ENCODE assay signal across 9 mouse cellular contexts in genomic region chr2:11542640-11543039, GRCm38 (mm10). TPM values are rescaled to one million over a fixed set of nuclear protein-coding genes. Genes with fewer than 3 reads are reported as not detected.
DNase-seq lines count a peak whose midpoint lies in the region; ATAC-seq and TF ChIP-seq lines count a peak whose summit lies in the region.
"Had no signal": no experiment of that assay in that cellular context is flagged by ENCODE, and none has a peak within 500 bp of the region (broad histone marks: within the 10 kb centered on the region; RNA-seq: fewer than 3 reads in every experiment).

No protein-coding gene starts in this region.

- no peak overlapping the region for H3K9ac ChIP-seq in kidney, embryonic 16.5 days (replicated peaks; ENCODE audit: low read length)
- H3K9ac ChIP-seq in intestine, embryonic 16.5 days (ENCODE audit: low read depth, low read length) = no peak overlapping the region
- no peak overlapping the region for H3K9ac ChIP-seq in midbrain, postnatal 0 days (replicated peaks; ENCODE audit: low read length, poor library complexity, severe bottlenecking)

- no peak overlapping the region for H3K4me3 ChIP-seq in kidney, embryonic 16.5 days (ENCODE audit: low read length)
- no peak overlapping the region for H3K4me3 ChIP-seq in intestine, embryonic 16.5 days (ENCODE audit: low read length)
- no peak overlapping the region for H3K4me3 ChIP-seq in midbrain, postnatal 0 days (ENCODE audit: low read depth, low read length)
- H3K4me3 ChIP-seq: myocyte had no signal

- peak; percentile 78 for TF ChIP-seq CTCF in midbrain, postnatal 0 days (IDR thresholded peaks at IDR 0.05)

- H3K27ac ChIP-seq in kidney, embryonic 16.5 days (ENCODE audit: low read length) = no peak overlapping the region
- H3K27ac ChIP-seq in intestine, embryonic 16.5 days (ENCODE audit: low read length) = no peak overlapping the region
- no peak overlapping the region for H3K27ac ChIP-seq in midbrain, postnatal 0 days (ENCODE audit: low read depth, low read length)

- H3K36me3 ChIP-seq in kidney, embryonic 16.5 days (ENCODE audit: insufficient read depth, low read length) = no peaks in the 10 kb centered on the region
- no peaks in the 10 kb centered on the region for H3K36me3 ChIP-seq in intestine, embryonic 16.5 days (ENCODE audit: control insufficient read depth, insufficient read depth, low read length)
- no peaks in the 10 kb centered on the region for H3K36me3 ChIP-seq in midbrain, postnatal 0 days (ENCODE audit: insufficient read depth, low read length)

- H3K4me2 ChIP-seq in kidney, embryonic 16.5 days (replicated peaks; ENCODE audit: low read depth, low read length) = no peak overlapping the region
- no peak overlapping the region for H3K4me2 ChIP-seq in intestine, embryonic 16.5 days (ENCODE audit: low read depth, low read length)
- no peak overlapping the region for H3K4me2 ChIP-seq in midbrain, postnatal 0 days (ENCODE audit: low read depth, low read length, poor library complexity, severe bottlenecking)

- intact Hi-C loops in left cerebral cortex, postnatal 4 days (cut with DNase I) = loop anchor here (5.0 kb wide), 1 partner anchor 210 kb away; no protein-coding TSS in a partner anchor

- H3K9me3 ChIP-seq in kidney, embryonic 16.5 days (ENCODE audit: low read length) = no peaks in the 10 kb centered on the region
- H3K9me3 ChIP-seq in intestine, embryonic 16.5 days (ENCODE audit: control insufficient read depth, low read length) = no peaks in the 10 kb centered on the region
- H3K9me3 ChIP-seq in midbrain, postnatal 0 days (ENCODE audit: low read length) = no peaks in the 10 kb centered on the region

- DNase-seq in kidney, adult 11 months = peak; percentile 69
- peak; percentile 76 to 88 for DNase-seq in cerebellum, postnatal 25 days
- peak; percentile 85 for DNase-seq in gastrocnemius, adult 18-20 months (ENCODE audit: low spot score)
- DNase-seq in left cerebral cortex, postnatal 4 days = peak; percentile 78
- peak; percentile 72 for DNase-seq in midbrain, postnatal 0 days (ENCODE audit: low spot score)
- DNase-seq in spleen, postnatal 14 days (ENCODE audit: low spot score in 2 of 2) = peak; percentile 45 to 64

- H3K4me1 ChIP-seq in kidney, embryonic 16.5 days (ENCODE audit: insufficient read depth, low read length) = 0 out of 2 replicates have a peak, but pooled peaks cover 4% of the 10 kb centered on the region
- H3K4me1 ChIP-seq in intestine, embryonic 16.5 days (ENCODE audit: control insufficient read depth, insufficient read depth, low read length) = no peaks in the 10 kb centered on the region
- no peaks in the 10 kb centered on the region for H3K4me1 ChIP-seq in midbrain, postnatal 0 days (ENCODE audit: insufficient read depth, low read length)

- no peak for ATAC-seq in kidney, embryonic 16.5 days (ENCODE audit: low FRiP score, low TSS enrichment)
- ATAC-seq in intestine, embryonic 16.5 days = peak; percentile 83
- ATAC-seq in midbrain, postnatal 0 days (ENCODE audit: low FRiP score) = peak; percentile 67

- no peaks in the 10 kb centered on the region for H3K27me3 ChIP-seq in kidney, embryonic 16.5 days (ENCODE audit: insufficient read depth, low read length)
- H3K27me3 ChIP-seq in intestine, embryonic 16.5 days (replicated peaks; ENCODE audit: control insufficient read depth, insufficient read depth, low read length) = no peaks in the 10 kb centered on the region
- no peaks in the 10 kb centered on the region for H3K27me3 ChIP-seq in midbrain, postnatal 0 days (ENCODE audit: insufficient read depth, low read length)

- WGBS in kidney, embryonic 16.5 days = 93% methylated on average over 1 of the region's 1 CpGs
- 77% methylated on average over 1 of the region's 1 CpGs for WGBS in intestine, embryonic 16.5 days
- WGBS in midbrain, postnatal 0 days = 89% methylated on average over 1 of the region's 1 CpGs

RNA-seq across cellular contexts. Expression of gene Pfkfb3, which starts 11.2 kb away (rescaled TPM):
- polyA plus RNA-seq in kidney, embryonic 16.5 days (2015; fragmentation: Nextera tagmentation; extraction: Ambion mirVana) = 11.9 and 13.1 TPM in 2 replicates
- 100 to 1,000 TPM; 140 to 400 TPM for total RNA-seq in gastrocnemius, adult 18-20 months (2021)
- 14.5 and 16.2 TPM in 2 replicates for polyA plus RNA-seq in intestine, embryonic 16.5 days (2015; fragmentation: Nextera tagmentation; extraction: Ambion mirVana)
- total RNA-seq in left cerebral cortex, postnatal 4 days (2021) = 10 to 100 TPM; 55.3 to 57.4 TPM
- 14.7 and 17.8 TPM in 2 replicates for total RNA-seq in midbrain, postnatal 0 days (2014; rRNA removed)
- polyA plus RNA-seq in midbrain, postnatal 0 days (2015; fragmentation: Nextera tagmentation; extraction: Ambion mirVana) = 20.9 and 23.5 TPM in 2 replicates
